Mouse (Mus musculus) heart, embryonic 14.5 days (tissue): ENCODE data around the gene P2rx6. TPM values are rescaled to one million over a fixed set of nuclear protein-coding genes. Genes with fewer than 3 reads are reported as not detected.
"Not testable (repeated sequence)": the region's sequence is repeated elsewhere in the genome, so short reads cannot be mapped to it uniquely, and the experiment has no call there.

Experiments used
- ATAC-seq: fragments of 200-750 bp; cut with Nextera tagmentation; 2 replicates; pipeline ENCODE4 v1.8.0; 2017; ENCODE audit warnings: low read depth, moderate TSS enrichment; ENCODE audit not compliant: insufficient number of reproducible peaks, insufficient read depth, low FRiP score
- H3K27ac ChIP-seq, 2 experiments: fragments of 200-500 bp in 1 of 2; fragments of 300-500 bp in 1 of 2; sonication (generic) in 1 of 2; replicated peaks in 1 of 2; 2 replicates each; pipeline ENCODE4 v1.5.1; 2012 to 2014; ENCODE audit warnings: low read depth in 2 of 2, low read length in 2 of 2, control low read depth in 1 of 2, mild to moderate bottlenecking in 1 of 2, mixed read lengths in 1 of 2; ENCODE audit not compliant: control insufficient read depth in 1 of 2, insufficient read depth in 1 of 2
- H3K27me3 ChIP-seq: fragments of 300-500 bp; sonication (generic); 2 replicates; pipeline ENCODE4 v1.6.1; 2014; ENCODE audit warnings: mild to moderate bottlenecking, low read length, control low read depth; ENCODE audit not compliant: control insufficient read depth, insufficient read depth
- H3K36me3 ChIP-seq: fragments of 300-500 bp; sonication (generic); 2 replicates; pipeline ENCODE4 v1.6.1; 2014; ENCODE audit warnings: mild to moderate bottlenecking, control low read depth, low read length, mixed read lengths; ENCODE audit not compliant: control insufficient read depth, insufficient read depth
- H3K4me1 ChIP-seq, 2 experiments: fragments of 200-500 bp in 1 of 2; fragments of 300-500 bp in 1 of 2; sonication (generic) in 1 of 2; 2 replicates each; pipeline ENCODE4 v1.6.1; 2012 to 2014; ENCODE audit warnings: low read length in 2 of 2, control low read depth in 1 of 2, mixed read lengths in 1 of 2; ENCODE audit not compliant: control insufficient read depth in 2 of 2, insufficient read depth in 2 of 2
- H3K4me2 ChIP-seq: fragments of 300-500 bp; sonication (generic); 2 replicates; pipeline ENCODE4 v1.6.1; 2014; ENCODE audit warnings: mild to moderate bottlenecking, low read length
- H3K4me3 ChIP-seq, 2 experiments: fragments of 200-500 bp in 1 of 2; fragments of 300-500 bp in 1 of 2; sonication (generic) in 1 of 2; 2 replicates each; pipeline ENCODE4 v1.5.1; 2012 to 2014; ENCODE audit warnings: low read length in 2 of 2, mild to moderate bottlenecking in 2 of 2, control low read depth in 1 of 2, low read depth in 1 of 2, moderate library complexity in 1 of 2; ENCODE audit not compliant: control insufficient read depth in 1 of 2, insufficient read depth in 1 of 2
- H3K9ac ChIP-seq: fragments of 300-500 bp; sonication (generic); 2 replicates; pipeline ENCODE4 v1.6.1; 2014; ENCODE audit warnings: mild to moderate bottlenecking, low read length
- H3K9me3 ChIP-seq: fragments of 300-500 bp; sonication (generic); 2 replicates; pipeline ENCODE4 v1.6.1; 2016; ENCODE audit warnings: low read length, control low read depth; ENCODE audit not compliant: control insufficient read depth
- WGBS: fragments of 180-500 bp; shearing (Covaris S2); extraction: QIAGEN DNeasy Blood & Tissue Kit; methylation state at CpG from one replicate; pipeline ENCODE4 v1.1.7; 2014; 5-methylcytosine and 5-hydroxymethylcytosine counted together
- polyA plus RNA-seq: library from polyadenylated mRNA; unstranded; fragments of >200 nt; fragmentation: Nextera tagmentation; extraction: Ambion mirVana; gene quantifications from 2 replicates; pipeline ENCODE4 v1.2.1, GENCODE M21; 2014

The P2rx6 gene
- polyA plus RNA-seq, 1 experiment from 2014 or later: 0.65 TPM

DNA sequence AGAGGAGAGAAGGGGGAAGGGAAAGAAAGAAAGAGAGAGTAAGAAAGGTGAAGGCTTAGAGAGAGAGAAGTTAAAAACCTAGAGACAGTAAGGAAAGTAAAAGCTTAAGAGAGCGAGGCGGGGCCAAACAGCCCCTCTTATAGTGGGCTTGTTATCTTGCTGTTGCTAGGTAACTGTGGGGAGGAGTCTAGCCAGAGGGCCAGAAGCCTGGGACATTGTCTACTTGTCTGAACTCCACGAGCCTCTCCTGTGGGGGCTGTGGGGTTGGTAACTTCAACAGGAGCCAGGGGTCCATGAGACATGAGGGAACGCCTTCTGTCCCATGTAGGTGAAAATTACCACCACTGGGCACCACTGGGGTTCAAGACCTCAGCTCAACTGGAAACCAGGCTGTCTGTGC, 7.0 kb upstream of the P2rx6 start:
- WGBS: 18% methylated on average over 4 of the region's 4 CpGs
- Histone ChIP-seq H3K9ac (peak overlapping the region; percentile 44; the same call in 1 of the 2 replicates), H3K4me2 (peak overlapping the region; percentile 62), H3K4me1 (peaks cover 26 to 33% of the 10 kb centered on the region in 2 experiments), H3K4me3 (peak overlapping the region in 1 of 2 experiments; percentile 33; a peak in 1 of 4 replicates), H3K27ac (peak overlapping the region; percentile 77 to 83)
- not testable (repeated sequence) for H3K27me3 ChIP-seq, H3K9me3 ChIP-seq, H3K36me3 ChIP-seq, ATAC-seq

DNA sequence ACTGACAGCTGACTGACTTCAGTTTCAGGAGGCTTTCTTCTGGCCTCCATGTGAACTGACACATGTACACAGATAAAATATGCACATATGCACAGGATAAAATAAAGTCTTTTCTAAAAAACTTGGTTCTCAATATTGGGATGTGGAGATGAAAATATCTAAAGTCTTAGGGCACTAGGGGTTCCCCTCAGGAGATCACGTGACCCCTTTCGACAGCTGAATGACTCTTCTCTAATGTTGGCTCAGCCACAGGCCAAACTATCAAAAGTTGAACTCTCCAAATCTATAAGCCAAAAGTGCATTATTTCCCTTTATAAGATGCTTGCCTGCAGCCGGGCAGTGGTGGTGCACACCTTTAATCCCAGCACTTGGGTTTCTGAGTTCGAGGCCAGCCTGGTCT, 5.5 kb upstream of the P2rx6 start:
- peaks cover 29 to 38% of the 10 kb centered on the region in 2 experiments for H3K4me1 ChIP-seq
- 86% methylated on average over 4 of the region's 4 CpGs for WGBS

DNA sequence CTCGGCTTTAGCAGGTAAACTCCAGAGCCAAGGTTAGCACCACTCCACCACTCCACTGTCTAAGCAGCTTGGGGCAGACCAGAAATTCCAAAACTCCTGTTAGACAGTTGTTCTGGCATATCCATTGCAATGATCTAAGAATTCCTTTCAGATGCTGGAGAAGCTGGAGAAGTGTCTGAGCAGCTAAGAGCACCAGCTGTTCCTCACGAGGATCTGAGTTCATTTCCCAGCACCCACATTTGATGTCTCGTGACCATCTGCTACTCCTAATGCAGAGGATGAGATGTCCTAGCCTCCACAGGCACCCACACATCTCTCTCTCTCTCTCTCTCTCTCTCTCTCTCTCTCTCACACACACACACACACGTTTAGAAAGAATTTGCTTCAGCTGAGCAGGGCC, 4.8 kb upstream of the P2rx6 start:
- no peak for ATAC-seq
- WGBS: 63% methylated on average over 4 of the region's 4 CpGs
- no peak overlapping the region for H3K9ac ChIP-seq
- no peak overlapping the region for H3K4me2 ChIP-seq
- H3K27ac ChIP-seq: no peak overlapping the region
- H3K4me3 ChIP-seq: no peak overlapping the region
- H3K9me3 ChIP-seq: no peaks in the 10 kb centered on the region
- no peaks in the 10 kb centered on the region for H3K27me3 ChIP-seq
- peaks cover 36 to 46% of the 10 kb centered on the region in 2 experiments for H3K4me1 ChIP-seq
- H3K36me3 ChIP-seq: no peaks in the 10 kb centered on the region

More for the DNA sequence above, 5.5 kb upstream of the P2rx6 start:
- no peaks in the 10 kb centered on the region for H3K36me3 ChIP-seq
- H3K9me3 ChIP-seq: no peaks in the 10 kb centered on the region
- no peak overlapping the region for H3K9ac ChIP-seq
- no peak for ATAC-seq
- H3K27ac ChIP-seq: no peak overlapping the region
- H3K4me2 ChIP-seq: no peak overlapping the region
- no peak overlapping the region for H3K4me3 ChIP-seq
- no peaks in the 10 kb centered on the region for H3K27me3 ChIP-seq

DNA sequence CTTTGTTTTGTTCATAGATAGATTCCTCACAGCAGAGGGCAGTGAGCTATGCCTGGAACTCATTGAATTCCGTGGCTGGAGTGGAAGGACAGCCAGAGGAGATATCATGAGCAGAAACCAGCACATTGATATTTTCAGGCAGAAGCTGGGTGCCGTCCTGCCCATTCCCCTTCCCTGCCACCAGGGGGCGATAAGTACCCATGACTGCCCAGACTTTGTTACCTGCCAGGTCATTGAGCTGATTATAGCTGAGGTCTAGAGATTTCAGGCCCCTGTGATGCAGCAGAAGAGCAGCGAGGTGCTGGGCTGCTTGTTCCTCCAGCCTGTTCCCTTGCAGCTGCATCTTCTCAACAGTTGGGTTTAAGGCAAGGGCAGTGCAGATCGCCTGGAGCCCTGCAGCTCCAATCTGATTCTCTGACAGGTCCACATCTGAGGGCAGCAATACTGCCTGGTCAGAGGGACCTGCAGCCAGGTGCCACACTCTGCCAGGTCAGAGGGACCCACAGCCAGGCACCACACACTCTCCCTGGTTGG, 3.7 kb upstream of the P2rx6 start:
- Histone ChIP-seq H3K4me3 (no peak overlapping the region), H3K9ac (peak overlapping the region; percentile 46), H3K36me3 (no peaks in the 10 kb centered on the region), H3K27ac (peak overlapping the region in 1 of 2 experiments; percentile 19; a peak in 2 of 4 replicates), H3K27me3 (no peaks in the 10 kb centered on the region), H3K4me2 (peak overlapping the region; percentile 51), H3K9me3 (no peaks in the 10 kb centered on the region), H3K4me1 (peaks cover 39 to 49% of the 10 kb centered on the region in 2 experiments)
- 4% methylated on average over 5 of the region's 5 CpGs for WGBS
- no peak for ATAC-seq

DNA sequence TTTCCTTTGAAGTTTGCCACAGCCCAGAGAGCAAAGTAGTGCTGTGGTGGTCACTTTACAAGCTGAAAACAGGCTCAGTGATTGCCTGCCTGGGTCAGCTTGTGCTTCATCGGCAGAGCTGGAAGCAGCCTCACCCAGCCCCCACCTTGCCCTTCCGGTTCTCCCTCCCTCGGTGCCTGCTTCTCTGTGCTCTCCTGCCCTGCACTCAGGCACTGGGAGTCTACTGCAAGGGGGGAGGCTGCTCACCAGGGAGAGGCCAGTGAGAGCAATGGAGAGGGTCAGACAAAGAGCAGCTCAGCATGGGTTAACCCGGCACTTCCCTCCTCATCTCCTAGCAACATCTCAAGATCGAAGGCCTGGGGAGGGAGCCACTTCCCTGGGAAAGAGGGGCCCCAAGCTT, 2.9 kb upstream of the P2rx6 start:
- Histone ChIP-seq H3K4me1 (peaks cover 37 to 46% of the 10 kb centered on the region in 2 experiments), H3K4me2 (peak overlapping the region; percentile 51), H3K9me3 (no peaks in the 10 kb centered on the region), H3K27me3 (no peaks in the 10 kb centered on the region), H3K27ac (peak overlapping the region in 1 of 2 experiments; percentile 24; a peak in 3 of 4 replicates), H3K36me3 (no peaks in the 10 kb centered on the region), H3K4me3 (no peak overlapping the region), H3K9ac (peak overlapping the region; percentile 46)
- no peak for ATAC-seq
- 2% methylated on average over 5 of the region's 5 CpGs for WGBS

DNA sequence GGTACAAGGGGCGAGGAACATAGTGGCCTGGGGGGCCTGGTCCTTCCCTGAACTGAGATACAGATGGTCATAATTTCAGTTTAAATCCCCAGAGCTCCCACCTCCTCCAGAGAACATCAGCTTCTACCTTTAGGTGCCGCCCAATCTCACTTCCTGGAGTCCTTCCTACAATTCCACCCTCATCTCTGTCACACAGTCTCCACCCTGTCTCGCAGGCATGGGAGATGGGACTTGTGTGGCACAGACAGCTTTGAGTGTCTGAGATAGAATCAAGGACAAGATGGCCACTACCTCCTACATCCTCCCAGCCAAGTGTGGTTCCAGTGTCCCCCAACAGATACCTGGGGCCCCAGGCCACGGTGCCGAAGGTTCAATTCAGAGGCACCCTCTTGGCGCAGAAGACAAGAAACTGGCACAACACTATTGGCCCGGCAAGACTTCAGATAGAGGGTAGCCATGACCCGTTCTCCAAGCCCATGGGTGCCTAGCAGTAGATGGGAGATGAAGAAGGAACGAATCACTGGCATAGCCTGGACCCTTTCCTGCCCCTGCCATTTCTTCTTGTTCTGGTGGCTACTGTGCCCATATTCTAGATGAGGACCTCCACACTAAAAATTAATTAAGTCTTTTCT, 2.2 kb upstream of the P2rx6 start:
- Histone ChIP-seq H3K4me3 (no peak overlapping the region), H3K4me2 (peak overlapping the region; percentile 51), H3K9me3 (no peaks in the 10 kb centered on the region), H3K27me3 (no peaks in the 10 kb centered on the region), H3K9ac (no peak overlapping the region), H3K27ac (no peak overlapping the region; a peak in 1 of 4 replicates), H3K4me1 (peaks cover 31 to 39% of the 10 kb centered on the region in 2 experiments), H3K36me3 (no peaks in the 10 kb centered on the region)
- ATAC-seq: no peak
- WGBS: 58% methylated on average over 9 of the region's 9 CpGs

DNA sequence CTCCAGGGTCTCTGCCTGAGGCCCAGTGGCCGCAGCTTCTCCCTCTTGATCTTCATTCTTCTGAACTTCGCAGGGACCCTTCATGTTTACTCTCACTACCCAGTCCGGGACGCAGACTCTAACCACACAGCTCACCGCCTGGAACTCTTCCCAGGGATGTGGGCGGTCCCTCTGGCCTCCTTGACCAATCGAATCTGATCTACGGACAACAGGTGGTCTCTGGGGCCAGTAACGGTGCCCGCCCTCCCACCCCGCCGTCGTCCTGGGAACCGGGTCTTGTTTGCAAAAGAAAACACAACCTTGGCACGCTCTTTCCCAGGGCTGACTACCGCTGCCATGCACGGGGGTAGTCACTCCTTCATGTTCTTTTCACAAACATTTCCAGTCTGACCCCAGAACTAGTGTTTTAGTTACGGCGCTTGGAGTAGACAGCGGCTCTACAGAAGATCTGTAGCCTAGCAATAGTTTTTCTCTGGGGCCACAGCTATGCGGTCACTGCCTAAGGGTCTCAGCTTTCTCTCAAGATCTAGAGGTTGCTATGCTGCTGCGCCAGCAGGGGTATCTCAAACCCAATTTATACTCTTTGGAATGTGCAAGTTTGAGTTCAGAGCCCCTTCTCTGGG, 446 bp upstream of the P2rx6 start, which contains the start of gene Lrrc74b:
Lrrc74b (minus strand) TSS at position 120 of the 623 bp plus-strand sequence.
- peak within 1 kb of the TSS; percentile 36 to 39 for H3K4me3 ChIP-seq
- no peaks in the 10 kb centered on the region for H3K36me3 ChIP-seq
- under 1% methylated on average over 22 of the region's 22 CpGs for whole genome bisulfite sequencing
- H3K27me3 ChIP-seq: no peaks in the 10 kb centered on the region
- H3K27ac ChIP-seq: peak within 1 kb of the TSS; percentile 64; a peak in 3 of 4 replicates
- H3K4me1 ChIP-seq: peaks cover 26 to 29% of the 10 kb centered on the region in 2 experiments
- H3K9me3 ChIP-seq: no peaks in the 10 kb centered on the region
- peak within 1 kb of the TSS; percentile 61 for H3K9ac ChIP-seq
- H3K4me2 ChIP-seq: peak within 1 kb of the TSS; percentile 83
- ATAC-seq: peak; percentile 68
